Mouse (Mus musculus) forebrain, postnatal 0 days (tissue): ENCODE data around the gene Itpkb. TPM values are rescaled to one million over a fixed set of nuclear protein-coding genes. Genes with fewer than 3 reads are reported as not detected.

Source experiments
- ATAC-seq: fragments of 200-750 bp; cut with Nextera tagmentation; 2 replicates; pipeline ENCODE4 v1.8.0; 2017; ENCODE audit warnings: mild to moderate bottlenecking, moderate library complexity
- DNase-seq: peaks from one replicate; pipeline ENCODE4 v3.0.0-alpha.2; 2015
- H3K27ac ChIP-seq: fragments of 300-500 bp; sonication (generic); 2 replicates; pipeline ENCODE4 v1.5.1; 2014; ENCODE audit warnings: low read depth, mild to moderate bottlenecking, antibody characterized with exemption, low read length, moderate library complexity, mixed read lengths
- H3K27me3 ChIP-seq: fragments of 300-500 bp; sonication (generic); 2 replicates; pipeline ENCODE4 v1.6.1; 2014; ENCODE audit warnings: mild to moderate bottlenecking, low read length, mixed read lengths; ENCODE audit not compliant: insufficient read depth
- H3K36me3 ChIP-seq: fragments of 300-500 bp; sonication (generic); 2 replicates; pipeline ENCODE4 v1.6.1; 2014; ENCODE audit warnings: mild to moderate bottlenecking, moderate library complexity; ENCODE audit not compliant: insufficient read depth
- H3K4me1 ChIP-seq: fragments of 300-500 bp; sonication (generic); 2 replicates; pipeline ENCODE4 v1.6.1; 2014; ENCODE audit warnings: antibody characterized with exemption; ENCODE audit not compliant: insufficient read depth
- H3K4me2 ChIP-seq: fragments of 300-500 bp; sonication (generic); 2 replicates; pipeline ENCODE4 v1.6.1; 2014; ENCODE audit warnings: low read depth, mild to moderate bottlenecking, moderate library complexity
- H3K4me3 ChIP-seq: fragments of 300-500 bp; sonication (generic); 2 replicates; pipeline ENCODE4 v1.5.1; 2014; ENCODE audit warnings: low read depth, low read length, mixed read lengths
- H3K9ac ChIP-seq: fragments of 300-500 bp; sonication (generic); 2 replicates; pipeline ENCODE4 v1.6.1; 2014; ENCODE audit warnings: mild to moderate bottlenecking
- H3K9me3 ChIP-seq: fragments of 300-500 bp; sonication (generic); 2 replicates; pipeline ENCODE4 v1.6.1; 2016; ENCODE audit warnings: low read length
- CTCF ChIP-seq: sonication (generic); IDR thresholded peaks from 2 replicates; pipeline ENCODE4 v1.5.1; 2016; ENCODE audit warnings: antibody characterized with exemption, control low read depth, low read depth
- WGBS: fragments of 180-500 bp; shearing (Covaris S2); extraction: QIAGEN DNeasy Blood & Tissue Kit; methylation state at CpG from one replicate; pipeline ENCODE4 v1.1.7; 2014; 5-methylcytosine and 5-hydroxymethylcytosine counted together
- polyA plus RNA-seq: library from polyadenylated mRNA; unstranded; fragments of >200 nt; fragmentation: Nextera tagmentation; extraction: Ambion mirVana; gene quantifications from 2 replicates; pipeline ENCODE4 v1.2.1, GENCODE M21; 2015
- total RNA-seq: library from RNA; depleted of rRNA; stranded (reverse); fragments of >200 nt; gene quantifications from 2 replicates; pipeline ENCODE4 v1.2.3, GENCODE M21; 2014

Itpkb gene
- total and polyA plus RNA-seq, 2 experiments from 2014 or later, result 1.9 to 6.4 TPM

DNA sequence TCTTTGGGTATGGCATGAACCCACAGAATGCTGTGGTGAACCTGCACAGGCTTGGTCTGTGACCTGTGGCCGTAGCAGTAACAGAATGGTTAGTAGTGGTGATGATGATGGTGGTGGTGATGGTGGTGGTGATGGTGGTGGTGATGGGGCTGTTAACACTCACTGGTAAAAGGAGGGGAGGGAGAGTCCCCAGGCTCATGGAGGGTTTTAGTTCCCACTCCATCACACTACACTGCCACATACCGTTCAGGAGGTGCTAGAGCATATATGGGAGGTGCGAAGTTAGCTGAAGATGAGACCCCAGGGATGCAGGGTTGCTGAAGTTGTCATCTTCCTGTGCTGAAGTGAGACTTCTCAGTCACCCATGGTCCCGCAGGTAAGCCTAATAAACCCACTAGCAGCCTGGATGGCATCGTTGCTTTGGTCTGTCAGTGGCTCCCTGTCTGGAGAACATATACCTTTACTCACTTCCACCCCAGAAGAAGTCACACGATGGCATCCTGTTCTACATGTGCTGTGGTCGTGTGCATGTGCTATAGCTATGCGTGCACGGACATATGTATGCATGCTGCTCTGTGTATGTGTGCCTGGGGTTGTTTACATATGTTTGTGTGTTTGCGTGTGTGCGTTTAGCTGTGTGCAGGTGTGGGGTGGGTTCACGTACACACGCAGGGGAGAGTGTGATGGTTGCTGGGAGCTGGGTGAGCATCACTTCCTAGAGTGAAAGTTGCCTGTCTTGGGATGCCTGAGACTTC lies 24.9 kb downstream of the Itpkb start:
- H3K27me3 ChIP-seq, result no peaks in the 10 kb centered on the region
- H3K9me3 ChIP-seq, result no peaks in the 10 kb centered on the region
- H3K4me3 ChIP-seq, result no peak overlapping the region
- no peaks in the 10 kb centered on the region for H3K36me3 ChIP-seq
- H3K27ac ChIP-seq, result no peak overlapping the region
- no peak overlapping the region for H3K9ac ChIP-seq
- H3K4me1 ChIP-seq, result no peaks in the 10 kb centered on the region
- 89% methylated on average over 13 of the region's 13 CpGs for WGBS
- no peak for TF ChIP-seq CTCF
- ATAC-seq, result no peak
- H3K4me2 ChIP-seq, result no peak overlapping the region
- no peak for DNase-seq

DNA sequence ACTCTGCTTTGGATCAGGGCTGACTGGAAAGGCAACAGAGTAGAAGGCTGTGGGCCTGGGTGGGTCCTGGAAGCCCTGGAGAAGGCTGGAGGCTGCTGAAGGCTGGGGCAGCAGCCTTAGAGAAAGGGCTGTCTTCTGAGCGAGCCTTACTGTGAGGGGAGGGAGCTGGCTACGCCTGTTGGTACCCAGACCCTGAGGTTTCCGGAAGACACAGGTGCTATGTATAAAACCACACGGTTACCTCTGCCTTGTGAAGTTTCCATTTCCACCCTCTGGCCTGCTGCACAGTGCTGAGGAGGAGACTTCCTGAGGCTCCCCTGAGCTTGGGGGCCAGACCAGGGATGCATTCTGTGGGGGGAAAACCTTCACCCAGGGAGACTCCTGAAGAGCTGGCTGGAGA lies 25.9 kb downstream of the Itpkb start:
- H3K4me3 ChIP-seq, result no peak overlapping the region
- 80% methylated on average over 4 of the region's 4 CpGs for WGBS
- no peaks in the 10 kb centered on the region for H3K9me3 ChIP-seq
- H3K36me3 ChIP-seq, result no peaks in the 10 kb centered on the region
- H3K27ac ChIP-seq, result no peak overlapping the region
- no peaks in the 10 kb centered on the region for H3K4me1 ChIP-seq
- TF ChIP-seq CTCF, result no peak
- no peak overlapping the region for H3K4me2 ChIP-seq
- H3K9ac ChIP-seq, result no peak overlapping the region
- DNase-seq (no peak), ATAC-seq (no peak)
- H3K27me3 ChIP-seq, result no peaks in the 10 kb centered on the region

DNA sequence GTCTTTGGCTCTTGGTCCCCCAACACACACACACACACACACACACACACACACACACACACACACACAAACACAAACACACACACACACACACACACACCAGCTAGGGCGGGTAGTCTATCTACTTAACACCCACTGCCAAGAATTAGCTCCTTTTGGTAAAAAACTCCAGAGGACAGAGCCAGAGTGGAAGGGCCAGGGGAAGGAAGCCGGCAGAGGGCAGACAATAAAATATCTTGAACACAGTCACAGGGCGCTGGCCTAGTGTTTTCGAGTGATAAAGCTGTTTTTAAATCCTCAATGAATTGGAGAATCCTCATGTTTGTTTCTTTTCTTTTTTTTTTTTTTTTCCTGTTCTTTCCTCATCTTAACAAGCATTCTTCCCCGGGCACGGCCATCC lies 26.6 kb downstream of the Itpkb start:
- Histone ChIP-seq H3K4me1 (no peaks in the 10 kb centered on the region), H3K4me3 (no peak overlapping the region), H3K4me2 (no peak overlapping the region), H3K27ac (no peak overlapping the region), H3K27me3 (no peaks in the 10 kb centered on the region), H3K9me3 (no peaks in the 10 kb centered on the region), H3K36me3 (no peaks in the 10 kb centered on the region), H3K9ac (no peak overlapping the region)
- DNase-seq (no peak), ATAC-seq (no peak)
- WGBS, result 78% methylated on average over 6 of the region's 6 CpGs
- TF ChIP-seq CTCF, result no peak

GRCm38 (mm10) chr1:180357893-180358331 lies 27.6 kb downstream of the Itpkb start:
- Histone ChIP-seq H3K36me3 (no peaks in the 10 kb centered on the region), H3K9me3 (no peaks in the 10 kb centered on the region), H3K4me2 (no peak overlapping the region), H3K27me3 (no peaks in the 10 kb centered on the region), H3K4me1 (no peaks in the 10 kb centered on the region), H3K27ac (no peak overlapping the region), H3K4me3 (no peak overlapping the region), H3K9ac (no peak overlapping the region)
- TF ChIP-seq CTCF, result no peak
- 77% methylated on average over 7 of the region's 7 CpGs for WGBS
- DNase-seq (no peak), ATAC-seq (no peak)

DNA sequence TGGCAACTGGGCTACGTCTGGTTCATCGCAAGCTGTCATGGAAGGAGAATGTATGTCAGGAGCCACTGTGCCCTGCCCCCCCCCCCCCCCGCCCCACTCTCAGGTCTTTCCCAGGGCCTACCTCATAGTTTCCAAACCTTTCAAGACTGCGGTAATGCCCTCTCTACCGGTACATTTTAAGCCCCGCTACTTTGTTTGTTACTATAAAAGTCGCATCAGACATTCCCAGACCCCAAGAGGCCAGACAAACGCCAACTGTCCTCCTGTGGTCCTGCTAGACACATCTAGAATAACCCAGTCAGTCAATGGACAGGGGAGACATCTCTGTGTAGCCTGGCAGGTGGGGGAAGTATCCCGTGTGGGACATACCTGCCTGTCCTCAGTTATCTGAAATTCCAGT lies 28.2 kb downstream of the Itpkb start:
- Histone ChIP-seq H3K9ac (no peak overlapping the region), H3K4me3 (no peak overlapping the region), H3K36me3 (no peaks in the 10 kb centered on the region), H3K4me1 (no peaks in the 10 kb centered on the region), H3K27me3 (no peaks in the 10 kb centered on the region), H3K4me2 (no peak overlapping the region), H3K9me3 (no peaks in the 10 kb centered on the region), H3K27ac (no peak overlapping the region)
- 94% methylated on average over 8 of the region's 9 CpGs for WGBS
- no peak for DNase-seq
- ATAC-seq, result no peak
- TF ChIP-seq CTCF, result no peak

- DNase-seq (no peak), ATAC-seq (no peak)
- no peak for TF ChIP-seq CTCF
- Histone ChIP-seq H3K36me3 (no peaks in the 10 kb centered on the region), H3K9ac (no peak overlapping the region), H3K4me3 (no peak overlapping the region), H3K4me1 (no peaks in the 10 kb centered on the region; the same call in 1 of the 2 replicates), H3K4me2 (no peak overlapping the region), H3K27ac (no peak overlapping the region), H3K9me3 (no peaks in the 10 kb centered on the region), H3K27me3 (no peaks in the 10 kb centered on the region)
- WGBS, result 73% methylated on average over 5 of the region's 5 CpGs
These were observed 29.0 kb downstream of the Itpkb start for GRCm38 (mm10) chr1:180359311-180359710.

GRCm38 (mm10) chr1:180362176-180362575 lies 31.9 kb downstream of the Itpkb start:
- no peaks in the 10 kb centered on the region for H3K9me3 ChIP-seq
- 93% methylated on average over 4 of the region's 4 CpGs for WGBS
- no peaks in the 10 kb centered on the region for H3K27me3 ChIP-seq
- ATAC-seq (no peak), DNase-seq (no peak)
- TF ChIP-seq CTCF, result no peak
- no peak overlapping the region for H3K4me2 ChIP-seq
- peaks cover 12% of the 10 kb centered on the region for H3K4me1 ChIP-seq
- H3K36me3 ChIP-seq, result no peaks in the 10 kb centered on the region
- no peak overlapping the region for H3K9ac ChIP-seq
- H3K27ac ChIP-seq, result no peak overlapping the region
- H3K4me3 ChIP-seq, result no peak overlapping the region
